In the genomic region with DNA sequence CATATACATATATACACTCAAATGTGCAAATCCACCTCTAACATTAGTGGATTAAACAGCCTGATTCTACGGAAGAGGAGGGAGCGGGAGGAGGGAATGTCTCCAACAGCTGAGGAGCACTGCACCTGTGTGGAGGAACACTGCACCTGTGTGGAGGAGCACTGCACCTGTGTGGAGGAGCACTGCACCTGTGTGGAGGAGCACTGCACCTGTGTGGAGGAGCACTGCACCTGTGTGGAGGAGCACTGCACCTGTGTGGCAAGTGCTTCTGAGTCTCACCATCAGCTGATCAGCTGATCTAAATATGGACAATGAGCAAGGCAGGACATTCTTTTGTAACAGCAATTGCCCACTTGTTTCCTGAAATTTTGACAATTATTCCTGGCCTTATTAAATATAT, we compare ENCODE assay signal across 21 mouse cellular contexts. TPM values are rescaled to one million over a fixed set of nuclear protein-coding genes. Genes with fewer than 3 reads are reported as not detected.
DNase-seq lines count a peak whose midpoint lies in the region; ATAC-seq lines count a peak whose summit lies in the region.
"Had no signal": no experiment of that assay in that cellular context is flagged by ENCODE, and none has a peak within 500 bp of the region (broad histone marks: within the 10 kb centered on the region; RNA-seq: fewer than 3 reads in every experiment).

No protein-coding gene starts in this region.

- H3K9me3 ChIP-seq in erythroblast, embryonic 14.5 days (ENCODE audit: control insufficient read depth, low read length): no peaks in the 10 kb centered on the region
- H3K9me3 ChIP-seq in megakaryocyte, embryonic 14.5 days: no peaks in the 10 kb centered on the region
- no peaks in the 10 kb centered on the region for H3K9me3 ChIP-seq in liver, embryonic 16.5 days (replicated peaks; ENCODE audit: control insufficient read depth, low read length)
- H3K9me3 ChIP-seq: embryonic facial prominence, embryonic 13.5 days; forebrain, embryonic 10.5 days; hindbrain, embryonic 12.5 days had no signal

- peak overlapping the region; percentile 48; the same call in 1 of the 2 replicates for H3K4me2 ChIP-seq in liver, embryonic 16.5 days (ENCODE audit: low read depth, low read length)
- H3K4me2 ChIP-seq: embryonic facial prominence, embryonic 13.5 days; hindbrain, embryonic 12.5 days had no signal

- peak overlapping the region; percentile 20 for H3K4me3 ChIP-seq in erythroblast, embryonic 14.5 days (replicated peaks)
- peak overlapping the region; percentile 56 for H3K4me3 ChIP-seq in megakaryocyte, embryonic 14.5 days (replicated peaks)
- H3K4me3 ChIP-seq in liver, embryonic 16.5 days (ENCODE audit: low read depth, low read length): no peak overlapping the region
- H3K4me3 ChIP-seq: embryonic facial prominence, embryonic 13.5 days; forebrain, embryonic 10.5 days; gastrocnemius, adult 2 months; hindbrain, embryonic 12.5 days had no signal

- no peak overlapping the region for H3K9ac ChIP-seq in liver, embryonic 16.5 days (ENCODE audit: low read depth, low read length)
- H3K9ac ChIP-seq: embryonic facial prominence, embryonic 13.5 days; hindbrain, embryonic 12.5 days had no signal

- peaks cover 33% of the 10 kb centered on the region for H3K36me3 ChIP-seq in erythroblast, embryonic 14.5 days (ENCODE audit: control insufficient read depth)
- H3K36me3 ChIP-seq in megakaryocyte, embryonic 14.5 days (replicated peaks; ENCODE audit: low read length): peaks cover 20% of the 10 kb centered on the region
- H3K36me3 ChIP-seq in liver, embryonic 16.5 days (ENCODE audit: control insufficient read depth, insufficient read depth): no peaks in the 10 kb centered on the region

- no peaks in the 10 kb centered on the region for H3K27me3 ChIP-seq in erythroblast, embryonic 14.5 days (ENCODE audit: control insufficient read depth)
- H3K27me3 ChIP-seq in megakaryocyte, embryonic 14.5 days (replicated peaks): no peaks in the 10 kb centered on the region
- H3K27me3 ChIP-seq in liver, embryonic 16.5 days (ENCODE audit: control insufficient read depth, insufficient read depth, low read depth, low read length): no peaks in the 10 kb centered on the region
- H3K27me3 ChIP-seq: embryonic facial prominence, embryonic 13.5 days; hindbrain, embryonic 12.5 days had no signal

- 73% methylated on average over 2 of the region's 2 CpGs for WGBS in liver, embryonic 16.5 days (ENCODE audit: insufficient replicate concordance)

- peaks cover 61% of the 10 kb centered on the region for H3K4me1 ChIP-seq in erythroblast, embryonic 14.5 days (ENCODE audit: control insufficient read depth)
- peaks cover 76% of the 10 kb centered on the region for H3K4me1 ChIP-seq in megakaryocyte, embryonic 14.5 days
- H3K4me1 ChIP-seq in liver, embryonic 16.5 days (ENCODE audit: control insufficient read depth, low read depth, low read length): peaks cover 18% of the 10 kb centered on the region

- DNase-seq in layer of hippocampus, adult 18-20 months (ENCODE audit: low spot score in 2 of 2): no peak
- DNase-seq in kidney, postnatal 4 days: no peak
- DNase-seq: adrenal gland, adult 2 months; adrenal gland, postnatal 25 days; B cell, adult 2 months; cerebellum, adult 18-20 months; cerebellum, adult 9-11 months; gastrocnemius, adult 2 months; gastrocnemius, postnatal 25 days; heart, postnatal 10 days; heart, postnatal 4 days had no signal

- no peak for ATAC-seq in erythroblast, adult 5-6 weeks (replicated peaks; ENCODE audit: low FRiP score, poor library complexity, severe bottlenecking)
- no peak for ATAC-seq in megakaryocyte, adult 5-6 weeks (ENCODE audit: poor library complexity, severe bottlenecking)
- ATAC-seq in liver, embryonic 16.5 days (ENCODE audit: low read depth): no peak
- ATAC-seq: CD4-positive, CD25-positive, alpha-beta regulatory T cell, adult 4 months; forebrain, embryonic 14.5 days had no signal

- H3K27ac ChIP-seq in liver, embryonic 16.5 days (ENCODE audit: low read length): no peak overlapping the region
- H3K27ac ChIP-seq: embryonic facial prominence, embryonic 13.5 days; forebrain, embryonic 10.5 days; gastrocnemius, adult 2 months; hindbrain, embryonic 12.5 days had no signal

RNA-seq across cellular contexts. Expression of gene Lemd3, which starts 21.6 kb away (rescaled TPM):
- 0.26 and 0.36 TPM in 2 replicates for polyA plus RNA-seq in erythroblast, embryonic 14.5 days (2012)
- 5.4 and 5.6 TPM in 2 replicates for total RNA-seq in erythroblast, adult 5-6 weeks (2015; ENCODE audit: low replicate concordance)
- total RNA-seq in erythroblast, adult 5-6 weeks (2017; ENCODE audit: low replicate concordance): 6.1 and 8.5 TPM in 2 replicates
- polyA plus RNA-seq in megakaryocyte, embryonic 14.5 days (2012; ENCODE audit: insufficient read depth, low replicate concordance): 1.0 and 5.9 TPM in 2 replicates
- total RNA-seq in megakaryocyte, adult 5-6 weeks (2015): 10.9 and 14.3 TPM in 2 replicates
- 16.1 and 16.5 TPM in 2 replicates for total RNA-seq in megakaryocyte, adult 5-6 weeks (2017)
- 0.44 and 0.63 TPM in 2 replicates for polyA plus RNA-seq in liver, embryonic 16.5 days (2015; fragmentation: Nextera tagmentation; extraction: Ambion mirVana)
- total RNA-seq in layer of hippocampus, adult 18-20 months (2021): 10 to 100 TPM; 33.8 to 37.0 TPM

RNA-seq across cellular contexts. Expression of gene Msrb3, which starts 58.6 kb away (rescaled TPM):
- polyA plus RNA-seq in erythroblast, embryonic 14.5 days (2012): not detected in 2 replicates
- not detected in 2 replicates for total RNA-seq in erythroblast, adult 5-6 weeks (2015; ENCODE audit: low replicate concordance)
- 0.09 and 1.3 TPM in 2 replicates for total RNA-seq in erythroblast, adult 5-6 weeks (2017; ENCODE audit: low replicate concordance)
- 0.03 TPM in 1 of 2 replicates, not detected in the other for polyA plus RNA-seq in megakaryocyte, embryonic 14.5 days (2012; ENCODE audit: insufficient read depth, low replicate concordance)
- 0.40 TPM in 1 of 2 replicates, not detected in the other for total RNA-seq in megakaryocyte, adult 5-6 weeks (2015)
- 0.07 TPM in 1 of 2 replicates, not detected in the other for total RNA-seq in megakaryocyte, adult 5-6 weeks (2017)
- 1.2 and 1.4 TPM in 2 replicates for polyA plus RNA-seq in liver, embryonic 16.5 days (2015; fragmentation: Nextera tagmentation; extraction: Ambion mirVana)
- total RNA-seq in layer of hippocampus, adult 18-20 months (2021): 1 to 10 TPM; 4.1 to 4.2 TPM
